Mouse (Mus musculus): ENCODE measurements around the gene Hsp90ab1.

Gene Hsp90ab1

DNA sequence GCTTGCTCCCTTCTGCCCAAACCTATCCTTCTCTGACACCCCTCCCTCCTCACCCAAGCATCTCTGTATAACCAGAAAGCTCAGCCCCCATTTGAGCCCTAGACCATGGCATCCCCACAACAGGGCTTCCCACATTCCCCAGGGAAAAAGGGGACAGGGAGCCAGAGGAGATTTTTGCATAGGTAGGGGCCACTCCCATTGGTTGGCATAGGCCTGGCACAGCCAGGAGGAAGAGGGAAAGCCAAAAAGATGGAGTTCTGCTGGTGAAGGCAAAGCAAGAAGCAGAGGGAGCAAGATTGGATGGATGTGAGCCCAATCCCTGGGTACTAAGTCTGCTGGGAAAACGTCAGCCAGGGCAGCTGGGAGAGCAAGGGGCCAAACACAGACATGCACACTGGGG lies 30.0 kb downstream of the Hsp90ab1 start:
- in situ Hi-C loops (cut with MboI, MseI), result no loop called here

GRCm38 (mm10) chr17:45542705-45543104 lies 30.4 kb downstream of the Hsp90ab1 start:
- in situ Hi-C loops (cut with MboI, MseI), result no loop called here

DNA sequence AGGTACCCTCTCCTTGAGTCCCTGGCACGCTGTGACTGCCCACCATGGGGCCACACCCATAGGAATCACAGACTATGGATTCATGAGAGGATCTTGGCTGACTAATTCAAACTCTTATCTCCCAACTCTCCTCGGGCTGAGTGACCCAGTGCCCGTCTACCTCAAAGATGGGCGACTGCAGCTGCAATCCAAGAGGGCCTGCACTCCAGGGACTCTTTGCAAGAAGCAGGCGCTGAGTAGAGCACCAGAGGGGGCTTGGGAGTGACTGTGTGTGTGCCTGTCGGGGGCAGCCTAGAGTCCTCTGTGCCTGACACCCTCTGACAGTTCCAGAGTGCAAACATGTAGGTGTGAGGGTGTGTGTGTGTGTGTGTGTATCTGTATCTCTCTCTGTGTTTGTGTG lies 30.9 kb downstream of the Hsp90ab1 start:
- in situ Hi-C loops (cut with MboI, MseI), result no loop called here

GRCm38 (mm10) chr17:45539664-45540063 lies 33.4 kb downstream of the Hsp90ab1 start:
- in situ Hi-C loops (cut with MboI, MseI), result no loop called here

GRCm38 (mm10) chr17:45538394-45538793 lies 34.7 kb downstream of the Hsp90ab1 start:
- in situ Hi-C loops (cut with MboI, MseI), result no loop called here

DNA sequence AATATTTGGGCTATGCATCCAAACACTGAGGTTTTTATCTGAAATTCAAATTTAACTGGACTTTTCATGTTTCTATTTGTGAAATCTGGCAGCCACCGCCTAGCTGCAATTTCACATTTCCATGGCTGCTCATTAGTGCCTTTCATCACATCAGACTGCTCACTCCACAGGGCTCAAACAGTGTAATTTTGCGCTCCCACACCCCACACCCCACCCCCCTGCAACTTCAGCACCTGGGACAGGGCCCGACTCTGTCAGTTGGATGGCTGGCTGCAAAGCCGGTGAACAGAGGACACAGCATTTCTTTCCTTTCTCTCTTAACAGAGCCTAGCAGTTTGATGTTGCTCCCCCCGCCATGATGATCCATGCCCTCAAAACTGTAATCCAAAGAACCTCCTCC lies 36.8 kb downstream of the Hsp90ab1 start:
- in situ Hi-C loops (cut with MboI, MseI), result no loop called here

- in situ Hi-C loops (cut with MboI, MseI), result no loop called here
These were observed 40.2 kb downstream of the Hsp90ab1 start for GRCm38 (mm10) chr17:45532896-45533295.

- in situ Hi-C loops (cut with MboI, MseI), result no loop called here
These were observed 42.7 kb downstream of the Hsp90ab1 start for GRCm38 (mm10) chr17:45530346-45530782.

- in situ Hi-C loops (cut with MboI, MseI), result no loop called here
These were observed 46.5 kb downstream of the Hsp90ab1 start for GRCm38 (mm10) chr17:45526571-45526970.

DNA sequence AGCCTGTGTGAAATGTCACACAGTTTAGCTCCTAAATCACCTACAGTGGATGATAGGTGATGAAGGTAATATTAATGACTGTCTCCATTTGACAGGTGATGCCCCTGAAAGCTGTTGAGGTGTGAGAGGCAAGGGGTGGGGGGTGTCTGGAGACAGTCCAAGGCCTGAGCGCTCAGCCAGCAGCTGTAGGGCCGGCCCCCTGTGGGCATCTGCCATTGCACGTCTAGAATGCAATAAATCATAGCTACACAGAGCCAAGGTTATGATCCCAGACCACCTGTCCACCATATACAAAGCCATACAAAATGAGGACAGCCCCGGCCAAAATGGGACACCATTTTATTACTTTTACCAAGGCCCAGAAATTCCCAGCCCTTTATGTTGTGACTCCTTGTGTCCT lies 48.1 kb downstream of the Hsp90ab1 start:
- in situ Hi-C loops (cut with MboI, MseI), result no loop called here

DNA sequence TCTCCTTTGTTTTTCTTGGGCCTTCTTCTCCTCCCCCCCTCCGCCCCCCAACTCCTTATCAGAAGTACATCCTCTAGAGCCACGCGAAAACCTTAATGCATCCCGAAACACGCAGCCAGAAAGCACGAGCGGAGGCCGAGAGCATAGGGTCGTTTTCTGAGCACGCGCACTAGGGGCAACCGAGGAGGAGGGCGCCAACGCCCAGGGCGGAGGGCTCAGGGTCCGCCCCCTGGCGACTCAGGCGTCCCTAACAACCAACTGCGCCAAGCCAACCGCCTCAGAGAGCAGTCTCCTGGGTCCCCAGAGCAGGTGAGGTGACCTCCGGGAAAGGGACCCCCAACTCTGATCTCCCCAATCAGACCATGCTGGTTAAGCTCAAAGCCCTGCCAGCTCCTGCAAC lies 49.8 kb downstream of the Hsp90ab1 start, which contains the start of gene Tcte1:
TSS of gene Tcte1 (plus strand) at position 172 of the 400 bp plus-strand sequence.
- in situ Hi-C loops (cut with MboI, MseI), result no loop called here

DNA sequence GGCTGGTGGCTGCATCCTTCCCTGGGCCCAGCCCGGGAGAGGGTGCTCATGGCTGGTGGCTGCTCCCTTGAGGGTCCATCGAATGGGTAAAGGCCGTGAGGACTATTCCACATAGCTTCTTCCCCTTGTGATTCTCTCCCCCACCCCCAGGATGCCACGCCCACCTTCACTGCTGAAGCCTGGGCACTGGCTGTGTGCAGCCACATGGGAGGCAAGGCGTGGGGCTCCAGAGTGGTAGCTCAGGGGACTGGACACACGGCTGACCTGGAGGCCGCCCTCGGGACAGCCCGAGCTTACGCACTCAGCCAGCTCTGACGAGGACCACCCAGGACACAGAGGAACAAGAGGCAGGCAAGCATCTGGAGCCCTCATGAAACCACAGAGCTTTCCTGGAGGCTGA lies 52.9 kb downstream of the Hsp90ab1 start:
- in situ Hi-C loops (cut with MboI, MseI), result no loop called here

DNA sequence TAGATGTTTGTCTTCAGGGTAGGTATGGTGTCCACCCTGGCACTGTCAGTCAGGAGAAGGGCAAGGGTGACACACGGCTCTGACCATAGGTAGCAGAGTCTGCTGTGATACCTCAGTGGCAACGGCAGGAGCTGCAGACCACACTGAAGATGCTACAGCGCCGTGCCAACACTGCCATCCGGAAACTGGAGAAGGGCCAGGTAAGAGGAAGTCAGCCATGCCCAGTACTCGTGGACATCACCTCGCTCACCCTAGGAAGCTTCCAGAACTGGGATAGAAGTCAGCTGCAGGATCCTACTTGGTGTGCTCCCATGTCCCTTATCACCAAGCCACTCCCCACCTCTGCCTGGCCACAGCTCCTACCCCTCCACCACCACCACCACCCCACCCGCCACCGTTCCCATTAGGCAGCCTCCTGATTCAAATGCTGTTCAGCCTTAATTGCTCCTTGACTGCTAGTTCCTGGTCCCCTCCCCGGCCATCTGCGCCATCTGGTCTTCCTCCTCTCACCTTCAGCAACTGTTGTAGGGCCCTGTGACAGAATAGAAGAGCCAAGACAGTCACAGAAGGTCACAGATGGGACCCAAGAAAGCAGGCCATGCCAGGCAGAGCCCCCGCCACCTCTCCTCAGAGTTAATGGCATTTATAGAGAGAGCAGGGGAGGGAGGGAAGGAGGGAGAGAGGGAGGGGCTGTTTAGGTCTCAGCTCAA lies 54.1 kb downstream of the Hsp90ab1 start:
- in situ Hi-C loops (cut with MboI, MseI), result no loop called here

Data from T-helper 2 cell (primary cell).